23 mouse cellular contexts compared by ENCODE assay signal in the genomic region with DNA sequence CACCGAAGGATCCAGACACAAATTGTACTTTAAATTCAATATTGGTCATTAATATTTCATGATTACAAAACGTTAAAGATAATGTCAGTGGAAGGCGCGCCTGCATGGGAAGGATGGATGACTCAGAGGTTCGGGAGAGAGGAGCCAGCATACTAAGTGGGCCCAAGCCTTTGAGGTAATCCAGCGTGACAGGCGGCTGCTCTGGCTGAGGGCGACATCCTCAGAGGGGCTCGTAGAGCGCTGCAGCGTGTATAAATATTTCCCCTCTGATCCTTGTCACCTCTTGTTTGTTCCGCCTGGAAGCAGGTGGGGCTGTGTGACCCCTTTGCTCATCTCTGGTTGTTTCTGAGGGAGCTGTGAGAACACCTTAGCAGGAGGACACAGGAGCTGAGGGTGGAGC. TPM values are rescaled to one million over a fixed set of nuclear protein-coding genes. Genes with fewer than 3 reads are reported as not detected.
DNase-seq lines count a peak whose midpoint lies in the region; ATAC-seq lines count a peak whose summit lies in the region.
"Had no signal": no experiment of that assay in that cellular context is flagged by ENCODE, and none has a peak within 500 bp of the region (broad histone marks: within the 10 kb centered on the region; RNA-seq: fewer than 3 reads in every experiment).

No protein-coding gene starts in this region.

- no peak overlapping the region for H3K9ac ChIP-seq in neural tube, embryonic 12.5 days
- no peak overlapping the region; the same call in 1 of the 2 replicates for H3K9ac ChIP-seq in neural tube, embryonic 15.5 days (replicated peaks)
- 0 out of 2 replicates have a peak overlapping the region, but pooled peaks have one; percentile 24 for H3K9ac ChIP-seq in hindbrain, embryonic 12.5 days
- H3K9ac ChIP-seq in midbrain, embryonic 13.5 days (replicated peaks) = no peak overlapping the region
- H3K9ac ChIP-seq: forebrain, postnatal 0 days; liver, embryonic 12.5 days; lung, embryonic 15.5 days had no signal

- no peaks in the 10 kb centered on the region for H3K27me3 ChIP-seq in neural tube, embryonic 12.5 days (replicated peaks)
- peaks cover 9% of the 10 kb centered on the region; the same call in 1 of the 2 replicates for H3K27me3 ChIP-seq in neural tube, embryonic 15.5 days (replicated peaks)
- H3K27me3 ChIP-seq in hindbrain, embryonic 12.5 days = peaks cover 11% of the 10 kb centered on the region; the same call in 1 of the 2 replicates
- H3K27me3 ChIP-seq in midbrain, embryonic 13.5 days = peaks cover 2% of the 10 kb centered on the region; the same call in 1 of the 2 replicates

- no peak overlapping the region for H3K4me3 ChIP-seq in neural tube, embryonic 12.5 days
- no peak overlapping the region for H3K4me3 ChIP-seq in neural tube, embryonic 15.5 days (replicated peaks)
- no peak overlapping the region for H3K4me3 ChIP-seq in hindbrain, embryonic 12.5 days
- H3K4me3 ChIP-seq in midbrain, embryonic 13.5 days (replicated peaks) = no peak overlapping the region
- H3K4me3 ChIP-seq: heart, embryonic 10.5 days; liver, embryonic 12.5 days; lung, embryonic 15.5 days; myocyte had no signal

- H3K27ac ChIP-seq in neural tube, embryonic 12.5 days = no peak overlapping the region
- H3K27ac ChIP-seq in neural tube, embryonic 15.5 days (replicated peaks) = no peak overlapping the region
- H3K27ac ChIP-seq in hindbrain, embryonic 12.5 days = peak overlapping the region; percentile 74
- H3K27ac ChIP-seq in midbrain, embryonic 13.5 days = peak overlapping the region; percentile 75
- H3K27ac ChIP-seq: heart, embryonic 10.5 days; liver, embryonic 12.5 days; lung, embryonic 15.5 days had no signal

- H3K36me3 ChIP-seq in neural tube, embryonic 12.5 days = no peaks in the 10 kb centered on the region
- no peaks in the 10 kb centered on the region for H3K36me3 ChIP-seq in neural tube, embryonic 15.5 days
- H3K36me3 ChIP-seq in hindbrain, embryonic 12.5 days = no peaks in the 10 kb centered on the region
- no peaks in the 10 kb centered on the region for H3K36me3 ChIP-seq in midbrain, embryonic 13.5 days
- H3K36me3 ChIP-seq: G1E; heart, embryonic 10.5 days; liver, embryonic 12.5 days; lung, embryonic 15.5 days had no signal

- ATAC-seq in neural tube, embryonic 12.5 days (ENCODE audit: low FRiP score, low read depth) = no peak
- no peak for ATAC-seq in neural tube, embryonic 15.5 days (ENCODE audit: low FRiP score)
- ATAC-seq in hindbrain, embryonic 12.5 days (ENCODE audit: low FRiP score) = peak; percentile 51; the same call in 1 of the 2 replicates
- peak; percentile 49; the same call in 1 of the 2 replicates for ATAC-seq in midbrain, embryonic 13.5 days
- no peak for ATAC-seq in activated CD4-positive, CD25-positive, alpha-beta regulatory T cell, adult 4 months
- ATAC-seq: forebrain, postnatal 0 days; liver, embryonic 12.5 days had no signal

- H3K4me1 ChIP-seq in neural tube, embryonic 12.5 days = peaks cover 70% of the 10 kb centered on the region
- H3K4me1 ChIP-seq in neural tube, embryonic 15.5 days = peaks cover 29% of the 10 kb centered on the region
- H3K4me1 ChIP-seq in hindbrain, embryonic 12.5 days = peaks cover 72% of the 10 kb centered on the region
- H3K4me1 ChIP-seq in midbrain, embryonic 13.5 days (replicated peaks) = peaks cover 84% of the 10 kb centered on the region

- H3K4me2 ChIP-seq in neural tube, embryonic 12.5 days (replicated peaks) = peak overlapping the region; percentile 18; the same call in 1 of the 2 replicates
- no peak overlapping the region for H3K4me2 ChIP-seq in neural tube, embryonic 15.5 days
- H3K4me2 ChIP-seq in hindbrain, embryonic 12.5 days (replicated peaks) = no peak overlapping the region
- H3K4me2 ChIP-seq in midbrain, embryonic 13.5 days (replicated peaks) = no peak overlapping the region
- H3K4me2 ChIP-seq: liver, embryonic 12.5 days; lung, embryonic 15.5 days had no signal

- WGBS in neural tube, embryonic 12.5 days = 14% methylated on average over 12 of the region's 12 CpGs
- 22% methylated on average over 12 of the region's 12 CpGs for WGBS in neural tube, embryonic 15.5 days
- WGBS in hindbrain, embryonic 12.5 days = 14% methylated on average over 12 of the region's 12 CpGs
- 7% methylated on average over 12 of the region's 12 CpGs for WGBS in midbrain, embryonic 13.5 days

- H3K9me3 ChIP-seq in neural tube, embryonic 12.5 days = no peaks in the 10 kb centered on the region
- no peaks in the 10 kb centered on the region for H3K9me3 ChIP-seq in neural tube, embryonic 15.5 days (replicated peaks)
- H3K9me3 ChIP-seq in hindbrain, embryonic 12.5 days (replicated peaks) = no peaks in the 10 kb centered on the region
- no peaks in the 10 kb centered on the region for H3K9me3 ChIP-seq in midbrain, embryonic 13.5 days
- H3K9me3 ChIP-seq: heart, embryonic 10.5 days; liver, embryonic 12.5 days; lung, embryonic 15.5 days had no signal

- DNase-seq in cerebellum, adult 8-10 months = no peak
- DNase-seq in gastrocnemius, postnatal 25 days = no peak
- DNase-seq: adrenal gland, postnatal 36 days; cerebellum, postnatal 36 days; forebrain, postnatal 0 days; gastrocnemius, postnatal 10 days; heart, postnatal 36 days; kidney, adult 18-20 months; layer of hippocampus, postnatal 36 days; left cerebral cortex, postnatal 4 days; right cerebral cortex, postnatal 25 days had no signal

RNA-seq across cellular contexts. Expression of a gene that starts 40.9 kb away (rescaled TPM):
- polyA plus RNA-seq in neural tube, embryonic 12.5 days (2016; fragmentation: Nextera tagmentation; extraction: Ambion mirVana) = not detected in 2 replicates
- polyA plus RNA-seq in neural tube, embryonic 15.5 days (2015; fragmentation: Nextera tagmentation; extraction: Ambion mirVana) = not detected in 2 replicates
- polyA plus RNA-seq in hindbrain, embryonic 12.5 days (2016; fragmentation: Nextera tagmentation; extraction: Ambion mirVana) = not detected in 2 replicates
- polyA plus RNA-seq in midbrain, embryonic 13.5 days (2015; fragmentation: Nextera tagmentation; extraction: Ambion mirVana) = not detected in 2 replicates
- not detected for polyA plus RNA-seq in activated CD4-positive, CD25-positive, alpha-beta regulatory T cell, adult 4 months (2017; shearing (Covaris generic))
- total RNA-seq in gastrocnemius, postnatal 25 days (2021) = not detected
- total RNA-seq: adrenal gland, postnatal 36 days; forebrain, postnatal 0 days; G1E; gastrocnemius, postnatal 10 days; heart, postnatal 36 days; layer of hippocampus, postnatal 36 days; left cerebral cortex, postnatal 4 days had no signal
- polyA plus RNA-seq: forebrain, postnatal 0 days; G1E; heart, embryonic 10.5 days; large intestine, adult 2 months; liver, embryonic 12.5 days; lung, embryonic 15.5 days; myocyte; urinary bladder, adult 2 months had no signal

Comparison
In these comparisons a context has a peak if more than half of its experiments do, and no peak if none do; other contexts are left out.
1. ATAC-seq: peak in hindbrain, embryonic 12.5 days (single experiment) and midbrain, embryonic 13.5 days (single experiment); none in neural tube, embryonic 12.5 days (single experiment), neural tube, embryonic 15.5 days (single experiment) and activated CD4-positive, CD25-positive, alpha-beta regulatory T cell, adult 4 months (single experiment).
2. H3K27ac ChIP-seq: peak in hindbrain, embryonic 12.5 days (single experiment) and midbrain, embryonic 13.5 days (single experiment); none in neural tube, embryonic 12.5 days (single experiment) and neural tube, embryonic 15.5 days (single experiment).